Mouse (Mus musculus): ENCODE measurements at regions not wholly inside any gene's neighbourhood (a gene's known extent, or its start where the extent isn't known, plus 50 kb on each side); places are given as distances from the start of the nearest gene placed in this dataset.

GRCm38 (mm10) chr3:58312623-58313022 is 101.9 kb upstream of the Tsc22d2 start:
- TF ChIP-seq TCF12 (IDR thresholded peaks at IDR 0.05; ENCODE audit: insufficient read depth, poor library complexity, severe bottlenecking) (no peak), MAX (IDR thresholded peaks at IDR 0.05; ENCODE audit: low read depth) (no peak), POLR2AphosphoS2 (IDR thresholded peaks at IDR 0.05; ENCODE audit: insufficient read length, low read depth) (no peak), POLR2A (IDR thresholded peaks at IDR 0.05; ENCODE audit: insufficient read length, low read depth) (no peak), MYOD1 (IDR thresholded peaks at IDR 0.05; ENCODE audit: control insufficient read depth in 1 of 3, insufficient read length in 2 of 3, low read depth in 2 of 3) (peak in 2 of 3 experiments; percentile 70 to 83), E2F4 (IDR thresholded peaks at IDR 0.05; ENCODE audit: insufficient read depth) (no peak), USF1 (IDR thresholded peaks at IDR 0.05; ENCODE audit: low read depth) (no peak), SRF (IDR thresholded peaks at IDR 0.05; ENCODE audit: control insufficient read depth, insufficient read length, low read depth) (no peak), TCF3 (IDR thresholded peaks at IDR 0.05; ENCODE audit: insufficient read length, low read depth) (no peak), CEBPB (IDR thresholded peaks at IDR 0.05; ENCODE audit: insufficient read depth, poor library complexity, severe bottlenecking) (no peak), MYOG (IDR thresholded peaks at IDR 0.05; ENCODE audit: control insufficient read depth in 1 of 3, insufficient read depth in 1 of 3, insufficient read length in 2 of 3, low read depth in 2 of 3) (peak in 2 of 3 experiments; percentile 32 to 69), REST (IDR thresholded peaks at IDR 0.05; ENCODE audit: insufficient read depth, insufficient read length) (no peak)
